Mouse (Mus musculus) lung, adult 2 months (tissue): ENCODE data around the gene Rnf126.

Experiments used
- CTCF ChIP-seq: fragments of 200-500 bp; IDR thresholded peaks from 2 replicates; pipeline ENCODE4 v1.5.1; 2011; ENCODE audit warnings: mild to moderate bottlenecking, low read length, control low read depth; ENCODE audit not compliant: insufficient read depth
- POLR2A ChIP-seq: fragments of 200-500 bp; IDR thresholded peaks from 2 replicates; pipeline ENCODE4 v1.6.1; 2011; ENCODE audit warnings: low read depth, mild to moderate bottlenecking, control low read depth, low read length, borderline replicate concordance; ENCODE audit errors: extremely low read depth

DNA sequence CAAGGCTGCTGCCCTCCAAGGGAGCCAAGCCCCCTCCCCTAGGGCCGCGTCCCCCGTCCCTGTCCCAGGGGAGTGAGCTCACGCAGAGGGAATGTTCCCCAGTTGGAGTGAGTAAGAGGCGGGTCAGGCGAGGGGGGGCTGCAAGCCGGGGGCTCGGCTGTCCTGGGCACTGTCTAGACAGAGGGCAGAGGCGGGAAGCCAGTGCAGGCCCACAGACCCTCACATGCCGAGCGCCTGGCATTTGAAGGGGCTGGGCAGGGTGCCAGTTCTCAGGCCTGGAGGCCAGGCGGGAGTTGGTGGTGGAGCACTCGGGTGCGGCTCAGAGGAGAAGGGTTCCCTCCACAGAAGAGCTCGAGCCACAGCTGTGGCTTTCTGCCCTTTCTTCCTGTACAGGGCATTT, 11.3 kb upstream of the Rnf126 start:
- no peak for TF ChIP-seq CTCF
- TF ChIP-seq POLR2A: no peak
